Mouse (Mus musculus): ENCODE measurements around the gene Nynrin.

- TF ChIP-seq EP300 (IDR thresholded peaks at IDR 0.05; ENCODE audit: insufficient read depth, low read depth, low read length) (no peak), CTCF (IDR thresholded peaks at IDR 0.05) (no peak), POLR2A (IDR thresholded peaks at IDR 0.05; ENCODE audit: insufficient read depth, low read depth, low read length) (no peak)
Measured at GRCm38 (mm10) chr14:55882171-55882641, 28.4 kb downstream of the Nynrin start.

All from heart, adult 2 months (tissue).